Mouse (Mus musculus) thymus, adult 18-20 months (tissue): Measurements from ENCODE around the gene Psmd10.

Source experiments
- DNase-seq, 2 experiments: peaks; one replicate each; pipeline ENCODE4 v3.0.0; 2022; ENCODE audit warnings: mixed read lengths in 2 of 2

Gene Psmd10

DNA sequence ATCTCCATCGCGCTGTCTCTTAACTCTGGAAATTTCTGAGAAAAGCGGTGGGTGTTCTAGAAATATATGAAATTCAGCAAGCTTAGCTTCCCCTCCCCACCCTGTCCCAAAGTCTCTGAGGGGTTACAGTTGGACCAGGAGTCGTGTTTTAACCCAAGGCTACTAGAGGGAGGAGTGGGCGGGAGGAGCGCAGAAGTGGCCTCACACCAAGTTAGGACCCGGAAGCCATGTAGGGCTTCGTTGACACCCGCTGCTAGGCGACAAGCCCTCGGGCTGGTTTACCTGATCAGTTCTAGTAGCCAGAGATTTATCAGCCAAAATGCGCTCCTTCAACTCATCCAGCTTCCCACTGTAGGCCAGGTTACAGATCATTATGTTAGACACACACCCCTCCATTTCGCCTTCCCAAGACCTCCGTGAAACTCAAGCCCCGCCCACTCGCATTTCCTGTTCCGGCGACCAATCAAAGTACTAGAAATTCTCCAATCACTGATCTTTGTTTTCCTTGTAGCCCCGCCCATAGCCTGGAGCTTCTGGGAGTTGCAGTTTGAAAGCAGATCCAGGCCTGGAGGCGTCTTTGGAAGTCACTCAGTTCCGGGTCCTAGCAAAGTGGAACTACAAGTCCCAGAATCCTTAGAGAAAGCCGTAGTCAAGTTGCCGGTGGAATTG is at the start of gene Psmd10, which contains the start of gene Atg4a:
Gene Psmd10 (minus strand): TSS at position 457 of the 669 bp plus-strand sequence.
Gene Atg4a (plus strand): TSS at position 636 of the 669 bp plus-strand sequence.
- peak; percentile 73 to 90 for DNase-seq

DNA sequence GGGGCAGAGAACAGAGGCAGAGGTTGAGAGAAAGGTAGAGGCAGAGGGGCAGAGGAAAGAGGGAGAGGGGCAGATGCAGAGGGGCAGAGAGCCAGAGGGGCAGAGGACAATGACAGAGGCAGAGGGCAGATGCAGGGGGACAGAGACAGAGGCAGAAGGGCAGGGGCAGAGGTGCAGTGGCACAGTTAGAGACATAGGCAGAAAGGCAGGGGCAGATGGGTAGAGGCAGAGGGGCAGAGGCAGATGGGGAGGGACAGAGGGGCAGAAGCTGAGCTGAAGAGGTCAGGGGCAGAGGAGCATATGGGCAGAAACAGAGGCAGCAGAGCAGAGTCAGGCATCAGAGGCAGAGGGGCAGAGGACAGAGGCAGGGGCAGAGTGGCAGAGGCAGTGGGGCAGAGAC is 42.4 kb upstream of the Psmd10 start:
- DNase-seq, result no peak

DNA sequence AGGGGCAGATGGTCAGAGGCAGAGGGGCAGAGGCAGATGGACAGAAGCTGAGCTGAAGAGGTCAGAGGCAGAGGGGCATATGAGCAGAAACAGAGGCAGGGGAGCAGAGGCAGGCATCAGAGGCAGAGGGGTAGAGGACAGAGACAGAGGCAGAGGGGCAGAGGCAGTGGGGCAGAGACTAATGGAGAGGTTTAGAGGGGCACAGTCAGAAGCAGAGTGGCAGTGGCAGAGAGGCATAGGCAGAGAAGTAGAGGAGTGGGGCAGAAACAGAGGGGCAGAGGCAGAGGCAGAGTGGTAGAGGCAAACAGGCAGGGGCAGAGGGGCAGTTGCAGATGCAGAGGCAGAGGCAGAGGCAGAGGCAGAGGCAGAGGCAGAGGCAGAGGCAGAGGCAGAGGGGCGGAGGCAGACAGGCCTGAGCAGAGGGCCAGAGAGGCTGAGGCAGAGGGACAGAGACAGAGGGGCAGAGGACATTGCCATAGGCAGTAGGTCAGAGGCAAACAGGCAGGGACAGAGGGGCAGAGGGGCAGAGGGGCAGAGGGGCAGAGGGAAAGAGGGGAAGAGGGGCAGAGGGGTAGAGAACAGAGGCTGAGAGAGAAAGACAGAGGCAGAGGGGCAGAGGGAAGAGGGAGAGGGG is 41.5 kb upstream of the Psmd10 start:
- DNase-seq, result no peak

DNA sequence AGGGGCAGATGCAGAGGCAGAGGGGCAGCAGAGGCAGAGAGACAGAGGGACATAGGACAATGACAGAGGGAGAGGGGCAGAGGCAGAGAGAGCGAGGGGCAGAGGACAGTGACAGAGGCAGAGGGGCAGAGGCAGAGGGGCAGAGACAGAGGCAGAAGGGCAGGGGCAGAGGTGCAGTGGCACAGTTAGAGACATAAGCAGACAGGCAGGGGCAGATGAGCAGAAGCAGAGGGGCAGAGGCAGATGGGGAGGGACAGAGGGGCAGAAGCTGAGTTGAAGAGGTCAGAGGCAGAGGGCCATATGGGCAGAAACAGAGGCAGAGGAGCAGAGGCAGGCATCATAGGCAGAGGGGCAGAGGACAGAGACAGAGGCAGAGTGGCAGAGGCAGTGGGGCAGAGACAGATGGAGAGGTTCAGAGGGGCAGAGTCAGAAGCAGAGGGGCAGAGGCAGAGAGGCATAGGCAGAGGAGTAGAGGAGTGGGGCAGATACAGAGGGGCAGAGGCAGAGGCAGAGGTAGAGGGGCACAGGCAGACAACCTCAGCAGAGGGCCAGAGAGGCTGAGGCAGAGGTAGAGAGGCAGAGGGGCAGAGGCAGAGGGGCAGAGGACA is 40.5 kb upstream of the Psmd10 start:
- no peak for DNase-seq

DNA sequence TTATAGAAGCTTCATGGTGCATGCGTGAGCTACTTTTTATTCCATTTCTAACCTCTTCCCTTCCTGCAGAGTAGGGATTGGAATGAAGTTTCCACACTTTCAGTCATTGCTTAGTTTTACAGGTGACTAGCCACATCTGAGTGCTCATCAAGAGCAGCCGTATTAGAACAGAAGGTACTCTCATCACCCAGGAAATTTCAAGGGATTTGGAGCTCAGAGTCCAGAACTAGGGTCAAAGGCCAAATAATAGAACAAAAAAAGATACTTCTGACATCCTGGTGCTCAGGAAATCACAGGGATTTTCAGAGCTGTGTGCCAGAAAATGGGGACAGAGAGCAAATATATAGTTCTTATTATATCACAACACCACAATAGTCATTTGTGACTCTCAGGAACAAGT is 28.7 kb upstream of the Psmd10 start:
- no peak for DNase-seq

DNA sequence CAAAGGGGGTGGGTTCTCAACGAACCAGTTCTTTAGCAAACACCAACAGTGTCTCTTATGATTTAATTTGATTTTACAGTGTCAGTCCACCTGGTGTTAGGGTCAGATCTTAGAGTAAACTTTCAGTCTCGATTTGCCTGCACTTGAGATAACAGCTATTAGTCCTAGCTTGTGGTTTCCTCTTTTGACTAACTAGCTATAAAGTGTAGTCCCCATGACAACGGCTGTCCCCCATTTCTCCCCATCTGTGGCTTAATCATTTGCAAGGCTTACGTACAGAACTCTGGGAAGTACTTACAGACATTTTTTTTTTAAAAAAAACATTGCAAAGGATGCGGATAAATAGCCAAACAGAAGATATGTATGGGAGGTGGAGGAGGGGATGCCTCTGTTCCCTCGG is 28.3 kb upstream of the Psmd10 start:
- no peak for DNase-seq

DNA sequence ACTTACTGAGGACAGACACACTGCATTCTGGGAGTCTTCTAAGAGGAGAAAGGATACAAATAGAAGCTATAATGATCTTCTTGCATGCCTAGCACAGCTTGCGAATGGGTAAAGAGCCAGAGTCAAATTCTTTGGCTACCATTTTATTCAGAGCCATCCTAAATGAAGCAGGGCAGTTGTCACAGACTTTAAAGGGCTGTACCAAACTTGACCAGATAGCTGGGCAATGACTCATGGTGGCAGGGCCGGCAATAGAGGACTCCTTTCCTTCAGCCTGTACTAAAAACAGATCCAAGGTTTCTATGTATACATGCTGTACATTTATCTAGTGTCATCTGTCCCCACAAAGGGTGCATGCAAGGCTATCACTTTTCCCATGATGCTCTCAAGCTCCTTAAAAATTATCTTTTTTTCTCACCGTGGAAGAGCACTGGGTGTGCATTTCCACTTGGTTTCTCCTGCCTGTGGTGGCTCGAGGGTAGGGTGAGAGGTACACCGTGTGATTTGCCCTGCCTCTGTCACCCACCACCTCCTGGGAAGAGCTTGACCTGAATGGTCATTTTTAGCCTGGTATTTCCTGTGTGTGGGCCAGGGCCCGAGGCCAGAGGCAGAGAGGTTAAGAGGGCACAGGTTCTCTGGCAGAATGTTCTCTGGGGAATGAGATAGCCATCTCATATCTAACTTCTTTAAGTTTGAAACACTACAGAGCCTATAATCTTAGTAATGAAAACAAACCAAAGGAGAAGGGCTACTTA is 26.9 kb upstream of the Psmd10 start:
- no peak for DNase-seq

DNA sequence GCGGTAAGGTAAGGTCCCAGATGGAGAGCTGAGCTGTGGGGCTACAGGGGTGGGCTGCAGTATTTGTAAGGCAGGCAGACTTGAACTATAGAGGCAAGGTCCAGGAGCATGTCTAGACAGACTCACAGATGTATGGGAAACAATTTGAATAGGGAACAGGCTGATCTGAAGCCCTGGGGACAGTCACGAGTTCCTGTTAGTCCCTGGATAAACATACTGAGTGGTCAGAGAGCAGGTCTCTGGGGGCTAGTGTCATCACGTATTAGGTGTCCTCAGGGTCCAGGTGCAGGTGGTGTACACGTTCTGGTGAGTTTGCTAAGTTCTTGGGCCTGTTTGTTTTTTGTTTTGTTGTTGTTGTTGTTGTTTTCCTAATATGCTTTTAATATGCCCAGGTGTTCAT is 23.6 kb upstream of the Psmd10 start:
- DNase-seq, result no peak

DNA sequence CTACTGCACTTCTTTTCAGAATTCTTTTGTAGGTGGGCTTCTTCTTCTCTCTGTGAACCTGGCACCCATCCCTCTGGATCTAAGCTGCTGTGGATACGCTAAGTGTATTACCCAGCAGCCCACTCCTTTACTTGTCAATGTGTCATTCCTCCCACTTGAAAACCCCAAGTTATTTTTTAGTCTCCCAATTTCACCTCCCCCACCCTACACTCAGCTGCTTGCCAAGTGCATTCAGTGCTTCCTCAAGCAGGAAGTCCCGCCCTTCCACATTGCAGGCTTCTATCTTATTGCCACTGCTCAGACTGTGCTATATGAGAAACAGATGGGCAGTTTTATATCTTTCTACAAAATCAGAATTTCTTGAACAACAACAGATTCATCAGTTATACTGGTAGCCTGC is 23.0 kb upstream of the Psmd10 start:
- DNase-seq, result no peak

DNA sequence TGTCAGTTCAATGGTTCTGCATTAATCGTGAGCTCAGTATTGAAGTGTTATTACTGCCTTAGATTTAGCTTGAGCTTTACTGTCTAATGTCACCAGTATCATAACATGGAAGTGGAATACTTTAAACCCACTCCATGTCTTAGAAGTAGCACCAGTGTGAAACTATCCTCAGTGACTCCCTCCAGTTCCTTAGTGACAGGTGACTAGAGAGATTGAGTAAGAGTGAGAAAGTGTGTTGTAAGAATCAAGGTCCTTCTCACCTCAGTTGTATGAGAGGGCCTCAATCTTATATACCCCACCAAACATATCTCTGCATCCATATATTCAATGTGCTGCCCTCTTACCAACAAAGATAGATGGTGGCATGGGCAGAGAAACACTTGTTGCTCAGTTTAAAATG is 22.4 kb upstream of the Psmd10 start:
- no peak for DNase-seq

DNA sequence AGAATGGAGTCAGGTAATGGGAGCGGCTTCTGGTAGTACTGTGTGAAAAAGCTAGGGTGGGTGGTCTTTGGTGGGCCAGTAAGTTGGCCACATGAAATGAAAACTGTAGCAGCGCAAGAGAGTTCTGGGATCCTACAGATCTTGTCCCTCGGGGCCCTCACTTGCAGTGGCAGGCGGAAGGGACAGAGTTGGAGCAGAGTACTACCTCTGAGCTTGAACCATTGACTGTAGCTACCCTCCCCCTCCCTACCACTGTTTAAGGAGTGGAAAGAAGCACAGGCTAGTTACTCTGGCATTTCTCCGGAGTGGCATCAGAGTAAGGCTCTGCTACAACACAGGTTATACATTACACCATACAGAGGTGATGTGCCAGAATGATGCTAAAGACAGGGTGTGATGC is 431 bp upstream of the Psmd10 start:
- no peak for DNase-seq

DNA sequence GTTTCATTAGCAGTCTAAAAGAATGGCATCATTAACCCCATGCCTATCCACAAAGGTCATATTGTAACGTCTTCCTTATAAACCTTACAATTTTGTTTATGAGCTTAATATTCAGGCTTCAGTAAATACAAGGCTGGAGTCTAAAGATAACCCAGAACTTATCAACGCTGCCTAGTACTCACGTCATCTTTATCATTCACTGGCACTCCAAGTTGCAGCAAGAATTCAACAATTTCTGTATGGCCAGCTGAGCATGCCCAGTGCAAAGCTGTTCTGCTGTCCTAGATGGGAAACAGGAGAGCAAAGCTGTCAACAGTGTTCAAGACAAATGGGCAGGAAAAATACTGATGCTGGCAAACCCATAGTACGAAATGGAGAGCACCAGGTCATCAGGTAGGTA is 2.9 kb downstream of the Psmd10 start:
- DNase-seq, result no peak

DNA sequence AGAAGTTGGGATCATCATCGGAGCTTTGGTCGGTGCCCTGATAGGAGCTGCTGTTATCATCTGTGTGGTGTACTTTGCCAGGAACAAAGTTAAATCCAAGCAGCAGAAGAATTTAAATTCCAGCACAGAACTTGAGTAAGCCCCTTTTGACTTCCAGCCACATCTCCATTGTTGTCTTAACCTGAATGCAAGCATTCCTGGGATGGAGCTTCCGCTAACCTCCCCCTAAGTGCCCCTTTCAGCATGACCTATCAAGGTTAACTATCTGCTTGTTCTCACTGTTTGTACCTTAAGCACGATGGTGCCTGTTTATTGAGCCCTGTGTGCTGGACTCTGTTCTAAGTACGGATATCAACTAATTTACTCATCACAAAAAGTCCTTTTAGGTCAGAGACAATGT is 20.3 kb downstream of the Psmd10 start:
- no peak for DNase-seq

DNA sequence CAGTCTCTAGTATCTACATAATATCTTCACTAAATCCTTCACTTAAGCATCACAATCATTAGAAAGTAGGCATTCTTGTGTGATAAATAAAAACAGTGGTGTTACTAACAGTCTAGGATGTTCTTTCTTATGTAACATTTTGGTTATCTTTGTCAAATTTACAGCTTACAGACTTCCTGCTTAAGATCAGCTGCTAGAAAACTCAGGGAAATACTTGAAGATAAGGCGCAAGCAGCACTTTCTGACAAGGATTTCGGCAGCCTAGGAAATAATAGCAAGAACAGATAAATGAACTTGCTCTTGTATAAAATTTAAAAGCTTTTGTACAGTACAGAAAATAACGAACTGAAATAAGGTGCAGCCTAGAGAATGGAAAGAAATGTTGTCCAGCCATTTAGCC is 23.3 kb downstream of the Psmd10 start:
- DNase-seq, result no peak

DNA sequence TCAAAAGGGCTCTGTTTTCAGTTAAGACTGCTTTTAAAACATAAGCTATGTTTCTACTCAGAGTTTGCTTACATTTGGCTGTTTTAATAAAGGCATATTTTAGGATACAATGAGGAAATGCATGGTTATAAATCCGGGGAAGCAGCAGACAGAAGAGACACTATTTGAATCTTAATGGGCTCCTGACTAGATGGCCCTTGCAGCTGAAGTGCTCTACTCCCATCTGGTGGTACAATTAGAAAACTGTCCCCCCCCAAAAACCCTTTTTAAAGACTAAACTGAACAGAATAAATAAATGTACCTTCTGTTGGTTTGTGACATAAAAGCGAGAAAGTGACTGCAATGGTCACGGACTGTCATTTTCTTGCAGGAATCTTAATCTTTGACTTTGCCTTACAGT is 24.5 kb downstream of the Psmd10 start:
- no peak for DNase-seq

DNA sequence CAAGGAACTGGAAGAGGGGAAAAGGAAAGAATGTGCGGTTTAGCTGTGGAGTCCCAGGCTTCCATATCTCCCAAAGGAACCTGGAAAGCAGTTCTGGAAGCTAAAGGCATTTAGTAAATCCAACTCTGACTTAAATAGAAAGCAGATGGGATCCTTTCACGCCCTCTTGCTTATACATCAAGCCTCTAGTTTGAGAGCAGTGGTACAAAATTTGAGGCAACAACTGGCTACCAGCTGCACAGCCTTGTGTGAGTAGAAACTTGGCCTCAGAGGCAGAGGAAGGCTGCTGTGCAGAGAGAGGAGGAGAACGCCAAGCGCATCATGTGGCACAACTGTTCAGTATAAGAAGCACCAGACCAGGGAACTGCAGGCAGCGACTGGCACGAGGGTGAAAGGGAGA is 35.2 kb downstream of the Psmd10 start:
- no peak for DNase-seq

DNA sequence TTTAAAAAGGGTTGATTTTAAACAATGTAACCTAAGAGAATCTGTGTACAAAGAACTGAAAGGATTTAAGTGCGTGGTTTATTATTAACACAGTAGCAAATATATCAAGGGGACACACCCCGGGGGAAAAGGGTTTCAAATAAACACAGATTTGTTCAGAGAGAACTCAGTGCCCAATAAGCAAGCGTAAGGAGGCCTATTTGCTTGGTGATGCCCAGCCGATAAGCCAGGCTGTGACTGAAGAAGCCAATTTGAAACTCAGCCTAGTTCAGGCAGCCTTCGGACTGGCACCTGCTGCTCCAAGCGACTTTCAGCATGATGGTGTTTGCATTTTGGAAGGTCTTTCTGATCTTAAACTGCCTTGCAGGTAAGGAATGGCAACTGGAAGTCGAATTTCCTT is 49.2 kb downstream of the Psmd10 start, which contains the start of gene Vsig1:
Gene Vsig1 (plus strand): TSS at position 249 of the 400 bp plus-strand sequence.
- DNase-seq, result no peak

DNA sequence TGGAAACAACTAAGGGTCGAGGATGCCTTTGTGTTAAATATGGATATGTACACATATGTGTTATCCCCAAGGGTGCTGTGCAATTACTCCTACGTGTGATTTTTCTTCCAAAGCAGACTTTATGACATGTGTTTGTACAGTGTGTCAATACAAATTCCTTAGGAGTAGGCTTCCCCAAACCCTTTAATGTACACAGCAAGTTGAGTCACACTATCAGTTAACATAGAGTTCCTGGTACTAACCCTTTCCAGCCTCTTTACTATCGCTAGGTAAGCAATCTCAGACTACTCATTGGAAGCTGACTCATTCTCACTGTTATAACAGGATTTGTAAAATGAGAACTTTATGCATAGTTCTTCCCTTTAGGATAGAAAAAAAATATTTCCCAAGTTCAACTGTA is 53.0 kb downstream of the Psmd10 start:
- DNase-seq, result no peak
